Mouse (Mus musculus): Measurements from ENCODE around the gene Nckap5. TPM values are rescaled to one million over a fixed set of nuclear protein-coding genes. Genes with fewer than 3 reads are reported as not detected.

Nckap5 gene
- polyA plus RNA-seq, 1 experiment from 2014 or later, result 45.0 TPM

DNA sequence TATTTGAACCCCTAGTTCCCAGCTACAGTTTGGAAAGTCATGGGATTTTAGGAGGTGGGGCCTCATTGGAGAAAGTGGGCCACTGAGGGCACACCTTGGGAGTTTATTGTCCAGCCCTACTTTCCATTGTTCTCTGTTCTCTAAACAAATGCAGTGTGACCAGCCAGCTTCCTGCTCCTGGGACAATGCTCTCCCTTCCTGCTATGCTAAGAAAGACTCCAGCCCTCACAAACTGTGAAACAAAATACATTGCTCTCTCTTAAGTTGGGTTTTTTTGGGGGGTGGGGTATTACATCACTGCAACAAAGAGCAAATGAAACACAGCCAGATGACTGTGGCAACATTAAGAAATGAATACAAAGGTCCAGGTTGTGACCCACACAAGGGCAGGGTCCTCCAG is 426.6 kb downstream of the Nckap5 start:
- Histone ChIP-seq H3K4me1 (replicated peaks; ENCODE audit: control insufficient read depth, insufficient read depth, low read length) (no peaks in the 10 kb centered on the region), H3K27me3 (ENCODE audit: control insufficient read depth, insufficient read depth, low read depth, low read length) (no peaks in the 10 kb centered on the region), H3K9ac (ENCODE audit: low read length) (no peak overlapping the region), H3K27ac (ENCODE audit: low read length) (peak overlapping the region; percentile 22; the same call in 1 of the 2 replicates), H3K9me3 (ENCODE audit: control insufficient read depth, low read length) (no peaks in the 10 kb centered on the region), H3K4me2 (ENCODE audit: low read depth, low read length) (no peak overlapping the region), H3K4me3 (ENCODE audit: low read length) (no peak overlapping the region), H3K36me3 (ENCODE audit: control insufficient read depth, insufficient read depth, low read length) (0 out of 2 replicates have a peak, but pooled peaks cover 4% of the 10 kb centered on the region)
- ATAC-seq (ENCODE audit: low read depth), result peak; percentile 52

DNA sequence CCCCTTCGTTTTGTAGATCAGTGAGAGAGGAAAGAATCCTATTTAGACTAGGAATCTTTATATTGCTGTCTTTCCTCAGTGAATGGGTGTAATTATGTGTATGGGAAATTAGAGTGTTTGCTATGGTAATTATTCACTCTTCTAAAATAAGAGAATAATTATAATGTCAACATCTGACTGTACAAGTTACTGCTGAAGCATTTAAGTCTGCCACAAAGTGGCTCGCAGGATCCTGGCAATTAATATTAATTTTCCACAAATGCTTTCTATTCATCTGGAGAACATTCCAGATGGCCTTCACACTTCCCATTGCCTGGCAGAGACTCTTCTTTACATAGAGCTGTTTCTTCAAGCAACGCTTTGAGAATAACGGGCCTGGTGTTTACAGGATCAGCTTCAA is 439.4 kb downstream of the Nckap5 start:
- Histone ChIP-seq H3K27ac (ENCODE audit: low read length) (no peak overlapping the region), H3K4me1 (replicated peaks; ENCODE audit: control insufficient read depth, insufficient read depth, low read length) (no peaks in the 10 kb centered on the region), H3K4me3 (ENCODE audit: low read length) (no peak overlapping the region), H3K27me3 (ENCODE audit: control insufficient read depth, insufficient read depth, low read depth, low read length) (no peaks in the 10 kb centered on the region), H3K9me3 (ENCODE audit: control insufficient read depth, low read length) (no peaks in the 10 kb centered on the region), H3K36me3 (ENCODE audit: control insufficient read depth, insufficient read depth, low read length) (no peaks in the 10 kb centered on the region; the same call in 1 of the 2 replicates), H3K9ac (ENCODE audit: low read length) (no peak overlapping the region), H3K4me2 (ENCODE audit: low read depth, low read length) (no peak overlapping the region)
- no peak for ATAC-seq (ENCODE audit: low read depth)
- 49% methylated on average over 4 of the region's 4 CpGs for WGBS

DNA sequence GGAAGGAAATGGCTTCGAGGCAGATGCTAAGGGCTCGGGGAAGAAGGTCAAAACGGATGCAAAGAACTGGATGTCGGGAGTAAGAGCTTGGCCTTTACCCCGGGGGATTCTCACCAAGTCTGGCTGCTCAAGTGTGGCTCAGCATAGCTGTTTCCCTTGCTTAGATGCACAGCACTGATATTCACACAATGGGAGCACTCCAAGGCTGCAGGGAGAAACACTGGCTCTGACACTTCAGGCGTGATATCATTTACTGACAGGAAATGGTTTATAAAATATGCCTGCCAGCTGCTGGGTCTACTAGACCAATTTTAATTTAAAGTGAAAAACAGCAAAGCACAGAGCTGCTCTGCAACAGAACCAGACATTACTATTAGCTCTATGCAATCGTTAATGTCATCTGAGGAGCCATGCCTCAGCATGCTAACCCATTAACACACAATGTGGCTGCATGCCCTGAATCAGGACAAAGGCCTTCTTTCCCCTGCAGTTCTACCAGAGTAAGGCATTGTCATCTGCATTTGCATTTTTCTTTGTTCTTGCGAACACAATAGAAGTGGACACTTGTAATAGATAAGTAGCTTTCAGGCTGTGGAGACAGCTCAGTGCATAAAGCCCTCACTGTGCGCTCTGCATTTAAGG is 453.1 kb downstream of the Nckap5 start:
- Histone ChIP-seq H3K4me2 (ENCODE audit: low read depth, low read length) (no peak overlapping the region), H3K27me3 (ENCODE audit: control insufficient read depth, insufficient read depth, low read depth, low read length) (no peaks in the 10 kb centered on the region), H3K9ac (ENCODE audit: low read length) (no peak overlapping the region), H3K27ac (ENCODE audit: low read length) (no peak overlapping the region), H3K36me3 (ENCODE audit: control insufficient read depth, insufficient read depth, low read length) (0 out of 2 replicates have a peak, but pooled peaks cover 3% of the 10 kb centered on the region), H3K4me3 (ENCODE audit: low read length) (no peak overlapping the region), H3K4me1 (replicated peaks; ENCODE audit: control insufficient read depth, insufficient read depth, low read length) (no peaks in the 10 kb centered on the region), H3K9me3 (ENCODE audit: control insufficient read depth, low read length) (no peaks in the 10 kb centered on the region)
- ATAC-seq (ENCODE audit: low read depth), result no peak
- WGBS, result 64% methylated on average over 9 of the region's 9 CpGs

DNA sequence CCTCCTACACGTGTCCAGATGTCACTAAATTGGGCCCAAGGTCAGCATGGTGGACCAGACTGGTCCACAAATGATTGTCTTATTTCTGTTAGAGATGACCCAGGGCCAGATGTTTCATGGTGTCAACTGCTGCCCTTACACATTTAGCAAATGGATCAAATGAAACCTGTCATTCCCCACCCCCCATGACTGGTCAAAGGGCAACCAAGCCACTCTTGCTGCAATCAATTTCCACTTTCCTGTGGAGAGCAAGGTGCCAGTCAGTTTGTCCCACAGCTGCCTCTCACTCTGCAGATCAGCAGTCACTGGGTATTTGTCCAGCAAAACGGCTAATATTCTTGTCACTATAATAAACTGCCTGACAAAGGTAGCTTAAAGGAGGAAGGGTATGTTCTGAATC is 463.9 kb downstream of the Nckap5 start:
- H3K9ac ChIP-seq (ENCODE audit: low read length), result no peak overlapping the region
- no peaks in the 10 kb centered on the region for H3K9me3 ChIP-seq (ENCODE audit: control insufficient read depth, low read length)
- no peaks in the 10 kb centered on the region for H3K27me3 ChIP-seq (ENCODE audit: control insufficient read depth, insufficient read depth, low read depth, low read length)
- H3K27ac ChIP-seq (ENCODE audit: low read length), result no peak overlapping the region
- no peaks in the 10 kb centered on the region for H3K36me3 ChIP-seq (ENCODE audit: control insufficient read depth, insufficient read depth, low read length)
- H3K4me2 ChIP-seq (ENCODE audit: low read depth, low read length), result no peak overlapping the region
- no peaks in the 10 kb centered on the region for H3K4me1 ChIP-seq (replicated peaks; ENCODE audit: control insufficient read depth, insufficient read depth, low read length)
- ATAC-seq (ENCODE audit: low read depth), result no peak
- no peak overlapping the region for H3K4me3 ChIP-seq (ENCODE audit: low read length)
- WGBS, result 43% methylated on average over 2 of the region's 2 CpGs

DNA sequence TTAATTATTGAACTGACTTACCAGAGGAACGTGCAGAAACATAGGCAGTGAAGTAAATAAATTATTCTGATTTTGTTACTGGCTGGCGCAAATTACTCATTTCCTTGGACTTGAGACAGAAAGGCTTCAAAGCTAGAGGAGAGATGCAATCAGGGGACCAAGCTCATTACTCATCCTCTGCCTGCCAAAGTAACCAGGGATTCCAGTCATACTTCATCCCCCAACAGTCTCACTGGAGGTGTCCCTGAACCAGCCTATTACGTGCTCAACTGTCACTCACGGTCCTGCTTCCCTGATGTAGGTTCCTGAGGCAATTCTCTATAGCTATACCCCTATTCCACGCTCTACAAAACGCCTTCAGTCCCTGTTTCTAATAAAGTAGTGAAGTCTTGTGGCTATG is 466.0 kb downstream of the Nckap5 start:
- no peak for ATAC-seq (ENCODE audit: low read depth)
- Histone ChIP-seq H3K4me2 (ENCODE audit: low read depth, low read length) (no peak overlapping the region), H3K9ac (ENCODE audit: low read length) (no peak overlapping the region), H3K27ac (ENCODE audit: low read length) (no peak overlapping the region), H3K27me3 (ENCODE audit: control insufficient read depth, insufficient read depth, low read depth, low read length) (no peaks in the 10 kb centered on the region), H3K4me3 (ENCODE audit: low read length) (no peak overlapping the region), H3K4me1 (replicated peaks; ENCODE audit: control insufficient read depth, insufficient read depth, low read length) (no peaks in the 10 kb centered on the region), H3K9me3 (ENCODE audit: control insufficient read depth, low read length) (no peaks in the 10 kb centered on the region), H3K36me3 (ENCODE audit: control insufficient read depth, insufficient read depth, low read length) (no peaks in the 10 kb centered on the region)
- WGBS, result 74% methylated on average over 6 of the region's 6 CpGs

DNA sequence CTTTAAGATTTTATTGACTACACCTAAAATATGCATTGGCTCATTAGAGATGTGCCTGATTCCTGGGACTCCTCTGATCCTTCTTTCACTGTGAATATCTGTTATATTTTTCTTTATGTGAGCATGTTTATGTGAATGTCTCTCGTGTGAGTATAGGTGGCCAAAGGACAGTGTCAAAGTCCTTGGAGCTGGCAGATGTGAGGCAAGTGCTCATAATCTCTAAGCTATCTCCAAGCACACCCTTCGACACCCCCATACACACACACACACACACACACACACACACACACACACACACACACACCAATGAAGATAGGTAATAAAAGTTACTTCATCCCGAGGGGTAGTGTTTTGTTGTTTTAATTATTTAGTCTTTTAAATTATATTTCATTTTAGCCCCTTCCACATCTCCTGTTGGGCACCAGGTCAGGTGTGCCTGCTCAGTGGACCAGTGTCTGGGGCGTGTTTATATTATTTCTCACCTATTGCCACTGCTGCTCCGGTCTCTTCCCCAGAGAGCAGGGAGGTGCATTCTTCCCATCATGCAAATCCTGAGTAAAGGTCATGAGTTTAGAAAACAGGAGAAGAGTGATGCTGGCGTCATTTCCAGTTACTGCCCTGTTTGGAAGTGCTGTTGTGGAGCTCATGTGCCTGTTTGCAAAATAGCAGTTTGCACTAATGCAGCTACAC is 469.9 kb downstream of the Nckap5 start:
- H3K27me3 ChIP-seq (ENCODE audit: control insufficient read depth, insufficient read depth, low read depth, low read length), result no peaks in the 10 kb centered on the region
- no peaks in the 10 kb centered on the region for H3K4me1 ChIP-seq (replicated peaks; ENCODE audit: control insufficient read depth, insufficient read depth, low read length)
- 66% methylated on average over 6 of the region's 6 CpGs for WGBS
- H3K9me3 ChIP-seq (ENCODE audit: control insufficient read depth, low read length), result no peaks in the 10 kb centered on the region
- no peaks in the 10 kb centered on the region for H3K36me3 ChIP-seq (ENCODE audit: control insufficient read depth, insufficient read depth, low read length)
- H3K27ac ChIP-seq (ENCODE audit: low read length), result no peak overlapping the region
- ATAC-seq (ENCODE audit: low read depth), result no peak
- H3K4me2 ChIP-seq (ENCODE audit: low read depth, low read length), result no peak overlapping the region
- H3K4me3 ChIP-seq (ENCODE audit: low read length), result no peak overlapping the region
- no peak overlapping the region for H3K9ac ChIP-seq (ENCODE audit: low read length)

DNA sequence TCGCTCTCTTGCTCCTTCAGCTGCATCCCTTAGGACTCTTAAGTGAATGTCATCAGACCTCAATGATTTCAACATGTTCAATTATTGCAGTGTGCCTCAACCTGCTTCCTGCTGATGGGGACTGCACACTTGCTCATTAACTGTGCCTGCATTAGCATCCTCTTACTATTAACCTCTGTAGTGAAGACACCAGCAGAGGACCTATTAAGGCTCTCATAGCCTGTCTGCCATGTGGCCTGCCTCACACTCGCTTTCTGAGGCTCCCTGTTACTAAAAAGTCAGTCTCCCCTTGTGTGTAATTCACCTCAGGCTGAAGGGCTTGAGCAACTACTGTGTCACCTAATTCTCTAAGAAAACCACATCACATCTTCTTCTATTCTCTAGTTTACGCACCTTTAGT is 470.5 kb downstream of the Nckap5 start:
- Histone ChIP-seq H3K4me1 (replicated peaks; ENCODE audit: control insufficient read depth, insufficient read depth, low read length) (no peaks in the 10 kb centered on the region), H3K27me3 (ENCODE audit: control insufficient read depth, insufficient read depth, low read depth, low read length) (no peaks in the 10 kb centered on the region), H3K4me3 (ENCODE audit: low read length) (no peak overlapping the region), H3K9me3 (ENCODE audit: control insufficient read depth, low read length) (no peaks in the 10 kb centered on the region), H3K9ac (ENCODE audit: low read length) (no peak overlapping the region), H3K27ac (ENCODE audit: low read length) (no peak overlapping the region), H3K36me3 (ENCODE audit: control insufficient read depth, insufficient read depth, low read length) (no peaks in the 10 kb centered on the region), H3K4me2 (ENCODE audit: low read depth, low read length) (no peak overlapping the region)
- no peak for ATAC-seq (ENCODE audit: low read depth)
- WGBS, result 90% methylated on average over 3 of the region's 3 CpGs

DNA sequence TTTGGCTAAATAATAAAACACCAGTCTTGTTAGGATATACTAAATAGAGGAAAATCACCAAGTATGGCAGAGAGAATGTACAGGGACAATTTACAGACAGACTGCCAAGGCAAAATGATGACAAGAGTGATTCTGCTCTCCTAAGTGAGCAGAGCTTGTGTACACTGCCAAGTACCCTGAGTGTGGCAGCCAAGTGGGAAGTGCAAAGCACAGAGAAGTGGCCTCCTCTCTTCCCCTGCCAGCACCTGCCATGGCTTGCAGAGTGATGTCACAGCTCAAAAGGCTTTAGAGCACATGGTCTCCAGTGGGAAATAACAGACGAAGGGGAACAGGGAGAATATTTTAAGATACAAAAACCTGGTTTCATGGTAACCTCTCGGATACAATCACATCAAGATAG is 488.8 kb downstream of the Nckap5 start:
- Histone ChIP-seq H3K27ac (ENCODE audit: low read length) (no peak overlapping the region), H3K4me1 (replicated peaks; ENCODE audit: control insufficient read depth, insufficient read depth, low read length) (0 out of 2 replicates have a peak, but pooled peaks cover 2% of the 10 kb centered on the region), H3K9me3 (ENCODE audit: control insufficient read depth, low read length) (no peaks in the 10 kb centered on the region), H3K27me3 (ENCODE audit: control insufficient read depth, insufficient read depth, low read depth, low read length) (no peaks in the 10 kb centered on the region), H3K36me3 (ENCODE audit: control insufficient read depth, insufficient read depth, low read length) (no peaks in the 10 kb centered on the region), H3K9ac (ENCODE audit: low read length) (no peak overlapping the region), H3K4me3 (ENCODE audit: low read length) (no peak overlapping the region), H3K4me2 (ENCODE audit: low read depth, low read length) (no peak overlapping the region)
- ATAC-seq (ENCODE audit: low read depth), result peak; percentile 51; the same call in 1 of the 2 replicates
- WGBS, result 59% methylated on average over 2 of the region's 2 CpGs

DNA sequence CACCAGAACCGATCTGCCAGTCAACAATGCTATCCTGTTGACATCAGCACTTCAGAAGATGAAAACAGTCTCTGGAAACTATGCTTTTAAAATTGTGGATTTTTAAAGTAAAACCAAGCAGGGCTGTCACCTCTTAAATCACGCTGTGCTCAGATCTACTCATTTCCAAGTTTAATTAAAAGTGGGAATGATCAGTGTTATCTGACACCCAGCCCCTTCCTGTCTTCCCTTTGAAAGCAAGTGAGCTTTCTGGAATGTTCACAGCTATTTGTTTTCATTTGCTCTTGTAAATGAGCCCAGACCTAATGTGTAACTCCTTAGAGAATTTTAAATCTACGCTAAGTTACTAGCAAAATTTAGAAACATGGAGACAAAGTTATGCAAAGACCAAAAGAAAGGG is 491.3 kb downstream of the Nckap5 start:
- Histone ChIP-seq H3K9me3 (ENCODE audit: control insufficient read depth, low read length) (no peaks in the 10 kb centered on the region), H3K4me3 (ENCODE audit: low read length) (no peak overlapping the region), H3K36me3 (ENCODE audit: control insufficient read depth, insufficient read depth, low read length) (no peaks in the 10 kb centered on the region), H3K27me3 (ENCODE audit: control insufficient read depth, insufficient read depth, low read depth, low read length) (no peaks in the 10 kb centered on the region), H3K4me1 (replicated peaks; ENCODE audit: control insufficient read depth, insufficient read depth, low read length) (0 out of 2 replicates have a peak, but pooled peaks cover 2% of the 10 kb centered on the region), H3K27ac (ENCODE audit: low read length) (no peak overlapping the region), H3K9ac (ENCODE audit: low read length) (no peak overlapping the region), H3K4me2 (ENCODE audit: low read depth, low read length) (no peak overlapping the region)
- no peak for ATAC-seq (ENCODE audit: low read depth)
- 49% methylated on average over 3 of the region's 3 CpGs for WGBS
